Mouse (Mus musculus) neural tube, embryonic 14.5 days (tissue): ENCODE measurements at regions not wholly inside any gene's neighbourhood (a gene's known extent, or its start where the extent isn't known, plus 50 kb on each side); places are given as distances from the start of the nearest gene placed in this dataset.

ENCODE experiments used
- ATAC-seq: fragments of 200-750 bp; cut with Nextera tagmentation; 2 replicates; pipeline ENCODE4 v1.8.0; 2017; ENCODE audit warnings: low read depth, mild to moderate bottlenecking, moderate TSS enrichment, moderate library complexity
- H3K27ac ChIP-seq: fragments of 300-500 bp; sonication (generic); 2 replicates; pipeline ENCODE4 v1.5.1; 2014; ENCODE audit warnings: low read depth, mild to moderate bottlenecking, control low read depth, low read length, moderate library complexity, mixed read lengths
- H3K27me3 ChIP-seq: fragments of 300-500 bp; sonication (generic); 2 replicates; pipeline ENCODE4 v1.6.1; 2014; ENCODE audit warnings: low read length; ENCODE audit not compliant: control insufficient read depth, insufficient read depth
- H3K36me3 ChIP-seq: fragments of 300-500 bp; sonication (generic); 2 replicates; pipeline ENCODE4 v1.6.1; 2014; ENCODE audit warnings: low read length, mixed read lengths; ENCODE audit not compliant: control insufficient read depth, insufficient read depth
- H3K4me1 ChIP-seq: fragments of 300-500 bp; sonication (generic); 2 replicates; pipeline ENCODE4 v1.6.1; 2014; ENCODE audit warnings: low read length; ENCODE audit not compliant: control insufficient read depth, insufficient read depth
- H3K4me2 ChIP-seq: fragments of 300-500 bp; sonication (generic); 2 replicates; pipeline ENCODE4 v1.6.1; 2014; ENCODE audit warnings: mild to moderate bottlenecking, low read depth, low read length, control low read depth
- H3K4me3 ChIP-seq: fragments of 300-500 bp; sonication (generic); 2 replicates; pipeline ENCODE4 v1.5.1; 2014; ENCODE audit warnings: low read depth, low read length, control low read depth, mixed read lengths
- H3K9ac ChIP-seq: fragments of 300-500 bp; sonication (generic); replicated peaks from 2 replicates; pipeline ENCODE4 v1.6.1; 2014; ENCODE audit warnings: low read depth, mild to moderate bottlenecking, control low read depth, low read length, mixed read lengths
- H3K9me3 ChIP-seq: fragments of 300-500 bp; sonication (generic); 2 replicates; pipeline ENCODE4 v1.6.1; 2016; ENCODE audit warnings: low read length; ENCODE audit not compliant: control insufficient read depth
- WGBS: fragments of 180-500 bp; shearing (Covaris S2); extraction: QIAGEN DNeasy Blood & Tissue Kit; methylation state at CpG from one replicate; pipeline ENCODE4 v1.1.7; 2014; 5-methylcytosine and 5-hydroxymethylcytosine counted together

- Histone ChIP-seq H3K9me3 (no peaks in the 10 kb centered on the region), H3K27me3 (no peaks in the 10 kb centered on the region), H3K36me3 (no peaks in the 10 kb centered on the region), H3K4me2 (no peak overlapping the region), H3K4me1 (no peaks in the 10 kb centered on the region), H3K27ac (no peak overlapping the region), H3K9ac (no peak overlapping the region), H3K4me3 (no peak overlapping the region)
- 30% methylated on average over 2 of the region's 2 CpGs for WGBS
- ATAC-seq = no peak
Measured at GRCm38 (mm10) chr5:91727448-91727847, 210.0 kb downstream of the Parm1 start.

GRCm38 (mm10) chr5:91726118-91726500 is 208.7 kb downstream of the Parm1 start:
- WGBS = 78% methylated on average over 6 of the region's 6 CpGs
- H3K27me3 ChIP-seq = no peaks in the 10 kb centered on the region
- H3K36me3 ChIP-seq = no peaks in the 10 kb centered on the region
- no peak overlapping the region for H3K9ac ChIP-seq
- no peak for ATAC-seq
- H3K4me2 ChIP-seq = no peak overlapping the region
- no peaks in the 10 kb centered on the region for H3K9me3 ChIP-seq
- no peak overlapping the region for H3K4me3 ChIP-seq
- no peaks in the 10 kb centered on the region for H3K4me1 ChIP-seq
- no peak overlapping the region for H3K27ac ChIP-seq

GRCm38 (mm10) chr5:91725380-91726117 is 208.1 kb downstream of the Parm1 start:
- WGBS = 89% methylated on average over 4 of the region's 4 CpGs
- Histone ChIP-seq H3K4me1 (no peaks in the 10 kb centered on the region), H3K4me3 (no peak overlapping the region), H3K9ac (no peak overlapping the region), H3K27me3 (no peaks in the 10 kb centered on the region), H3K4me2 (no peak overlapping the region), H3K9me3 (no peaks in the 10 kb centered on the region), H3K27ac (no peak overlapping the region), H3K36me3 (no peaks in the 10 kb centered on the region)
- no peak for ATAC-seq

DNA sequence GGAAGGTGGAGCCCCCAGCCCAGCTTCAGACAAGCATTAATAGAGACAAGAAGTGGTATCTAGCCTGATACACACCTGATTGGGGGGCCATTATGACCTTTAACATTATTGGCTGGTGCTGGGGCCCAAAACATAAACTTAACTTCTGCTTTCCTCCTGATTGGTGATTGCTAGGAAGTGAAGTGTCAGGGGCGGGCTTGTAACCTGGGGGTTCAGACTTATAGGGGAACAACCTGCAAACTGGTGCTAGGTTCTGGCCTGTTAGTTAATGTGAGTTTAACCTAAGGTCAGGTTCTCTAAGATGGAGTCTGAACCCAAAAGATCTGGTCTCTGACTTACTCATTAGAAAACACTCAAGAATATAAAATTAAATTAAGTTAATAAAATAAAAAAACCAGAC is 207.5 kb downstream of the Parm1 start:
- Histone ChIP-seq H3K27me3 (no peaks in the 10 kb centered on the region), H3K9me3 (no peaks in the 10 kb centered on the region), H3K4me2 (no peak overlapping the region), H3K36me3 (no peaks in the 10 kb centered on the region), H3K27ac (no peak overlapping the region), H3K4me1 (no peaks in the 10 kb centered on the region), H3K4me3 (no peak overlapping the region), H3K9ac (no peak overlapping the region)
- WGBS = 100% methylated on average over 1 of the region's 1 CpGs
- no peak for ATAC-seq

DNA sequence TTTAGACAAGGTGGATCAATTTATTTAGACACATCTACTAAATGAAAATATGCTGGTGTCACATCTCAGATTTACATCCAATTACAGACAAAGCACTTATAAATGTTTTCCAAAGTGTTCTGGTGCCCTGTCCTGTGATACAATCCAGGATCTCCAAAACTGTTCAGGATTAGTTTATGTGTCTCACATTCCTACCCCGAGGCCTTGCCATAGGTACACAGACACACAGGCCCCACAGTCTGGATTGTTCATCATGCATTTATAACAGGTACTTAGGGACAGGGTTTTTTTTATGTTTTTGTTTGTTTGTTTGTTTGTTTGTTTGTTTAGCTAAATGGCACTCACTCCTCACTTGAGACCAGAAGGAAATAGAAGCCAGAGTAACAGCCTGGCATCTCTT is 206.0 kb downstream of the Parm1 start:
- no peaks in the 10 kb centered on the region for H3K4me1 ChIP-seq
- ATAC-seq = no peak
- H3K27ac ChIP-seq = no peak overlapping the region
- no peak overlapping the region for H3K4me2 ChIP-seq
- H3K9ac ChIP-seq = no peak overlapping the region
- no peaks in the 10 kb centered on the region for H3K9me3 ChIP-seq
- 53% methylated on average over 1 of the region's 1 CpGs for WGBS
- H3K4me3 ChIP-seq = no peak overlapping the region
- no peaks in the 10 kb centered on the region for H3K36me3 ChIP-seq
- no peaks in the 10 kb centered on the region for H3K27me3 ChIP-seq

DNA sequence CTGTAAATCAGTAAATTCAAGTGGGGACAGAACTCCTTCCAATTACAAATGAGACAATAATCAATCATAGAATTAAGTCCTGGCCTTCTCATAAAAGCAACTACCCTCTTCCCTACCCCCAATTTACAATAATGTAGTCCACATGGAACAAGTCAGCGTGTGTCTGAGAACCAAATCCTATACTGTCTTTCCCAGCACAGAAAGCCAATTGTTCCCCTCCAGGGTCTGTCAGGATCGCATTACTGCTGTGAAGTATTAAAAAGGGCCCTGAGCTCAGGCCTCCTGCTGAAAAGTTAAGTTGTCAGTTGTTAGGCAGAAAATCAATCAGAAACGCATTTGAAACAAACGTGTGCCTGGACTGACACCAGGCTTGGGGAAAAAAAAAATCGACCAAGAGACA is 205.6 kb downstream of the Parm1 start:
- no peak for ATAC-seq
- Histone ChIP-seq H3K27ac (no peak overlapping the region), H3K9me3 (no peaks in the 10 kb centered on the region), H3K9ac (no peak overlapping the region), H3K4me2 (no peak overlapping the region), H3K4me3 (no peak overlapping the region), H3K4me1 (no peaks in the 10 kb centered on the region), H3K36me3 (no peaks in the 10 kb centered on the region), H3K27me3 (no peaks in the 10 kb centered on the region)
- 12% methylated on average over 5 of the region's 5 CpGs for WGBS

- WGBS = 64% methylated on average over 5 of the region's 5 CpGs
- Histone ChIP-seq H3K9ac (no peak overlapping the region), H3K27ac (no peak overlapping the region), H3K4me1 (no peaks in the 10 kb centered on the region), H3K36me3 (no peaks in the 10 kb centered on the region), H3K9me3 (no peaks in the 10 kb centered on the region), H3K4me2 (no peak overlapping the region), H3K4me3 (no peak overlapping the region), H3K27me3 (no peaks in the 10 kb centered on the region)
- no peak for ATAC-seq
Measured at GRCm38 (mm10) chr5:91722403-91722802, 205.0 kb downstream of the Parm1 start.

DNA sequence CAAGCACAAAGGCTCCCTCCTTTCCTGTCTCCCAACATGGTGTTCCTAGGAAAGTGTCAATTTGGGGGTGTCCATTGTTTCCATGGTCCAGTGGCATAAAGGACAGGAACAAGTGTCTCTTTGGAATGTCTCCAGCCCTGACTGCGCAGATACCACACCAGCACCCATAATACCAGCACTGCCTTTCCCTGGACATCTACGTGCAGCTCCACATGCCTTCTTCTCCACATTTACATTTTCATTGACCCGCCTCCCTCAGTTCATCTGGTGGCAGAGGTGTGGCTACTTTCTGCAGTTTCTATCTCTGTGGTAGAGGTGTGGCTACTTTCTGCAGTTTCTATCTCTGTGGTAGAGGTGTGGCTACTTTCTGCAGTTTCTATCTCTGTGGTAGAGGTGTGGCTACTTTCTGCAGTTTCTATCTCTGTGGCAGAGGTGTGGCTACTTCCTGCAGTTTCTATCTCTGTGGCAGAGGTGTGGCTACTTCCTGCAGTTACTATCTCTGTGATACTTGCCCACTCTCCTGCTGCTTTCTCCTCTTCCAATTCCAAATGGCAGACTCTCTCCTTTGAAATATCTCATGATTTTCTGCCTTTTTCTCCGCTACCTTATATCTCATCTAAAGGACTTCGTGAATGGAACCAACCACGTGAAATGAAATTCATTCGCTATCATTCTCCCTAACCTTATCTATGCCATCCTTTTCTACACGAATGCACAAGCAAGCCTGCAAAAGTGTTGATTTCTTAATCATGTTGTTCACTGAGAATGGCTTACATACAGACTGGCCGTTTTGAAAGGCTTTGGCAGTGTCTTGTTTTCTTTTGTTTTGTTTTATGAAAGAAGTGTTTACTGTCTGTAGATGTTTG is 204.0 kb downstream of the Parm1 start:
- no peaks in the 10 kb centered on the region for H3K9me3 ChIP-seq
- no peak overlapping the region for H3K9ac ChIP-seq
- no peaks in the 10 kb centered on the region for H3K36me3 ChIP-seq
- H3K27me3 ChIP-seq = no peaks in the 10 kb centered on the region
- WGBS = 90% methylated on average over 9 of the region's 9 CpGs
- no peak overlapping the region for H3K4me3 ChIP-seq
- H3K4me2 ChIP-seq = no peak overlapping the region
- no peaks in the 10 kb centered on the region for H3K4me1 ChIP-seq
- no peak for ATAC-seq
- H3K27ac ChIP-seq = no peak overlapping the region

GRCm38 (mm10) chr5:91713020-91713419 is 195.6 kb downstream of the Parm1 start:
- no peaks in the 10 kb centered on the region for H3K4me1 ChIP-seq
- 58% methylated on average over 8 of the region's 8 CpGs for WGBS
- no peaks in the 10 kb centered on the region for H3K36me3 ChIP-seq
- H3K4me2 ChIP-seq = no peak overlapping the region
- no peaks in the 10 kb centered on the region for H3K27me3 ChIP-seq
- no peak overlapping the region for H3K27ac ChIP-seq
- no peak overlapping the region for H3K4me3 ChIP-seq
- H3K9ac ChIP-seq = no peak overlapping the region
- ATAC-seq = no peak
- H3K9me3 ChIP-seq = no peaks in the 10 kb centered on the region
